Mouse (Mus musculus) lung, adult 2 months (tissue): ENCODE data around the gene Rassf6.

Experiments
- CTCF ChIP-seq: fragments of 200-500 bp; IDR thresholded peaks from 2 replicates; pipeline ENCODE4 v1.5.1; 2011; ENCODE audit warnings: mild to moderate bottlenecking, low read length, control low read depth; ENCODE audit not compliant: insufficient read depth
- POLR2A ChIP-seq: fragments of 200-500 bp; IDR thresholded peaks from 2 replicates; pipeline ENCODE4 v1.6.1; 2011; ENCODE audit warnings: low read depth, mild to moderate bottlenecking, control low read depth, low read length, borderline replicate concordance; ENCODE audit errors: extremely low read depth

- TF ChIP-seq CTCF (no peak), POLR2A (no peak)
These were observed 12.4 kb downstream of the Rassf6 start for GRCm38 (mm10) chr5:90628011-90628410.
